Mouse (Mus musculus): ENCODE data around the gene Cisd3.

DNA sequence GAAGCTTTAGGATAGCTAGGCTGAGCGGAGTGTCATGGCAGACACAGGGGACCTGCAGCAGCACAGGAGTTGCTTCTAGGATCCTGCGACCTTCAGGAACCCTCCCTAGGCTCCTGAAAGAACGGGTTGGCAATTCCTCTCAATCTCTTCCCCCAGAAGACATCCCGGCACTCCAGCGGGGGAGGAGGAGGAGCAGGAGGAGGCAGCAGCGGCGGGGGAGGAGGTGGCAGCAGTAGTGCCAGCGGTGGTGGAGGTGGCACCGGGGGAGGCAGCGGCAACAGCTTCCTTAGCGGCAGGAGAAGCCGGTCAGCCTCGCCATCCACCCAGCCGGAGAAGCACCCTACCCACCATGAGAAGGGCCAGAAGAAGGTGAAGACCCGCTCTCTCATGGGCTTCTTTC lies 16.4 kb upstream of the Cisd3 start:
- TF ChIP-seq POLR2A (IDR thresholded peaks at IDR 0.05; ENCODE audit: borderline replicate concordance, extremely low read depth, insufficient read depth, insufficient read length, poor library complexity, severe bottlenecking) (no peak), CTCF (IDR thresholded peaks at IDR 0.05; ENCODE audit: borderline replicate concordance, extremely low read depth, insufficient read depth, insufficient read length) (no peak)
